ENCODE assay signal across 20 mouse cellular contexts in genomic region chr16:44523595-44523994, GRCm38 (mm10). TPM values are rescaled to one million over a fixed set of nuclear protein-coding genes. Genes with fewer than 3 reads are reported as not detected.
DNase-seq lines count a peak whose midpoint lies in the region; ATAC-seq lines count a peak whose summit lies in the region.
"Had no signal": no experiment of that assay in that cellular context is flagged by ENCODE, and none has a peak within 500 bp of the region (broad histone marks: within the 10 kb centered on the region; RNA-seq: fewer than 3 reads in every experiment).

No protein-coding gene starts in this region.

- no peak overlapping the region for H3K27ac ChIP-seq in forebrain, embryonic 12.5 days
- H3K27ac ChIP-seq: embryonic facial prominence, embryonic 12.5 days; heart, embryonic 13.5 days had no signal

- 78% methylated on average over 7 of the region's 7 CpGs for WGBS in forebrain, embryonic 12.5 days

- H3K4me3 ChIP-seq in forebrain, embryonic 12.5 days (replicated peaks), result no peak overlapping the region
- H3K4me3 ChIP-seq: embryonic facial prominence, embryonic 12.5 days; heart, embryonic 13.5 days had no signal

- no peak overlapping the region for H3K9ac ChIP-seq in forebrain, embryonic 12.5 days
- H3K9ac ChIP-seq: embryonic facial prominence, embryonic 12.5 days; heart, embryonic 13.5 days had no signal

- peaks cover 33% of the 10 kb centered on the region for H3K4me1 ChIP-seq in forebrain, embryonic 12.5 days

- no peaks in the 10 kb centered on the region for H3K9me3 ChIP-seq in forebrain, embryonic 12.5 days
- H3K9me3 ChIP-seq: embryonic facial prominence, embryonic 12.5 days; G1E; heart, embryonic 13.5 days had no signal

- H3K4me2 ChIP-seq in forebrain, embryonic 12.5 days, result no peak overlapping the region
- H3K4me2 ChIP-seq: embryonic facial prominence, embryonic 12.5 days; heart, embryonic 13.5 days had no signal

- no peak for DNase-seq in cerebellum, adult 8-10 months
- DNase-seq in brain, adult 2 months (ENCODE audit: low read depth, low spot score), result peak; percentile 79
- peak; percentile 82 for DNase-seq in cerebellum, adult 9-10 months
- peak; percentile 76 to 86 for DNase-seq in cerebellum, postnatal 25 days
- no peak for DNase-seq in kidney, adult 8-10 months
- DNase-seq: adrenal gland, adult 8-10 months; adrenal gland, postnatal 36 days; B cell, adult 2 months; gastrocnemius, postnatal 14 days; heart, postnatal 36 days had no signal

- peaks cover 29% of the 10 kb centered on the region for H3K36me3 ChIP-seq in forebrain, embryonic 12.5 days (replicated peaks)
- H3K36me3 ChIP-seq: G1E had no signal

- H3K27me3 ChIP-seq in forebrain, embryonic 12.5 days, result no peaks in the 10 kb centered on the region
- H3K27me3 ChIP-seq: embryonic facial prominence, embryonic 12.5 days; heart, embryonic 13.5 days had no signal

- ATAC-seq in cerebellum, adult (ENCODE audit: insufficient number of reproducible peaks, low FRiP score, low TSS enrichment), result peak; percentile 73; the same call in 1 of the 2 replicates
- ATAC-seq in forebrain, embryonic 12.5 days (ENCODE audit: low FRiP score), result no peak
- ATAC-seq: CD4-positive, CD25-positive, alpha-beta regulatory T cell, adult 4 months; forebrain, embryonic 16.5 days; hindbrain, embryonic 16.5 days; inflammation-experienced regulatory T-cells, adult 6 months; intestine, postnatal 0 days had no signal

RNA-seq across cellular contexts. Expression of gene Boc, which starts 35.1 kb away (rescaled TPM):
- 28.3 and 31.0 TPM in 2 replicates for polyA plus RNA-seq in forebrain, embryonic 12.5 days (2016; fragmentation: Nextera tagmentation; extraction: Ambion mirVana)
- polyA plus RNA-seq: G1E had no signal

Comparison
In these comparisons a context has a peak if more than half of its experiments do, and no peak if none do; other contexts are left out.
1. DNase-seq: peak in brain, adult 2 months (single experiment), cerebellum, adult 9-10 months (single experiment) and cerebellum, postnatal 25 days (2 of 2); none in cerebellum, adult 8-10 months (single experiment) and kidney, adult 8-10 months (0 of 2).